Mouse (Mus musculus): ENCODE data around the gene Arnt.

GRCm38 (mm10) chr3:95407728-95408127 is 26.5 kb upstream of the Arnt start:
- TF ChIP-seq CTCF (IDR thresholded peaks at IDR 0.05; ENCODE audit: low read depth, low read length): no peak
- TF ChIP-seq POLR2A (IDR thresholded peaks at IDR 0.05; ENCODE audit: extremely low read depth, insufficient read depth, low read length): no peak

Data from liver, adult 2 months (tissue).